Mouse (Mus musculus): Measurements from ENCODE around the gene Olfr91.
"Not testable (repeated sequence)": the region's sequence is repeated elsewhere in the genome, so short reads cannot be mapped to it uniquely, and the experiment has no call there.

Olfr91 gene

GRCm38 (mm10) chr17:37098178-37098577, at the start of gene Olfr91:
Gene Olfr91 (minus strand): TSS chr17:37098278.
- no peak for DNase-seq

GRCm38 (mm10) chr17:37131366-37131765, 33.3 kb upstream of the Olfr91 start:
- DNase-seq = not testable (repeated sequence)

- no peak for DNase-seq
These were observed 21.9 kb upstream of the Olfr91 start, which contains the start of gene Olfr92 for GRCm38 (mm10) chr17:37119988-37120387. Gene Olfr92 (minus strand): TSS chr17:37120088.

DNA sequence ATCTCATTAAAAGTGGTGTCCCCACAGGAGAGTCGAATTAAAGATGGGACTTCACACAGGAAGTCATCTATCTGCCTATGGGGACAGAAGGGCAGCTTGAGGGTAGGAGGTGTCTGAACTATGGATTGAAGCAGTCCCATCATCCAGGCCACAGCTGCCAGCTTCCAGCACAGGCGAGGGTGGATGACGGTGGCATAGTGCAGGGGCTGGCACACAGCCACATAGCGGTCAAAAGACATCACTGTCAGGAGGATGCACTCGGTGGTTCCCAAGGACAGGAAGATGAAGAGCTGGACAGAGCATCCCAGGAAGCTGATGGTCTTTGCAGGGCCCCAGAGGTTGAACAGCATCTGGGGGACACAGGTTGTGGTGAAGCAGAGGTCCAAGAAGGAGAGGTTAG, 4.8 kb downstream of the Olfr91 start:
- DNase-seq = no peak

- no peak for DNase-seq
These were observed 5.9 kb downstream of the Olfr91 start for GRCm38 (mm10) chr17:37092198-37092597.

GRCm38 (mm10) chr17:37088399-37088798, 9.7 kb downstream of the Olfr91 start, which contains the start of gene Olfr90:
Gene Olfr90 (minus strand): TSS chr17:37088499.
- DNase-seq = no peak

GRCm38 (mm10) chr17:37085545-37085944, 12.5 kb downstream of the Olfr91 start:
- no peak for DNase-seq

DNA sequence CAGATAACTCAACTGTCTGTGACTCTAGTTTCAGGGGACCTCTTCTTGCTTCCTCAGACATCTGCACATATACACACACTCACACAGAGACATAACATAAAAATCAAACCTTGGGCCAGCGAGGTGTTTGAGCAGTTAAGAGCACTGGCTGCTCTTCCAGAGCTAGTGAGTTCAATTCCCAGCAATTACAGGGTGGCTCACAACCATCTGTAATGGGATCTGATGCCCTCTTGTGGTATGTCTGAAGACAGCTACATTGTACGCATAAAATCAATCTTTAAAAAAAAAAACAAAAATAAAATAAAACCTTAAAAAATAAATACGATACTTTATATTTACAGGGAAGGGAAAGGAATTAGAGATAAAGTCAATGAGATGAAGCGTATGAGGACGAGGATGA, 13.4 kb downstream of the Olfr91 start:
- no peak for DNase-seq

DNA sequence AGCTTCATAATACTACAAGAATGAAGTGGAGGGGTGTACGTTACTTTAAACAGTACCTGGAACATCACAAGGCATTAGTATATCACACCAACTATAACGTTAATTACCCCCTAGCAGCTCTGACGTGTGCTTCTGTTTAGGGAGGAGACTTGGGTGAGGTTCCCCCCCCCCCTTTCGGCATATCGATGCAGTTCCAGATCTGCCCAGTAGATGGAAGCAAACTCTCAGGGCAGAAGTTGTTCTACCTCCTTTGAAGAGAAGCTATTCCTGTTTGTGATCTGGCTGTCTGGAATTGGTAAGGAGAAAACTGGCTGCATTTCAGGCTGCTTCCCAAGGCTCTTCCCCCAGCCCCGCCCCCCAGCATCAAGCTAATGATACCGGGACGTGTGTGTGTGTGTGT, 14.8 kb downstream of the Olfr91 start:
- DNase-seq = peak; percentile 74

DNA sequence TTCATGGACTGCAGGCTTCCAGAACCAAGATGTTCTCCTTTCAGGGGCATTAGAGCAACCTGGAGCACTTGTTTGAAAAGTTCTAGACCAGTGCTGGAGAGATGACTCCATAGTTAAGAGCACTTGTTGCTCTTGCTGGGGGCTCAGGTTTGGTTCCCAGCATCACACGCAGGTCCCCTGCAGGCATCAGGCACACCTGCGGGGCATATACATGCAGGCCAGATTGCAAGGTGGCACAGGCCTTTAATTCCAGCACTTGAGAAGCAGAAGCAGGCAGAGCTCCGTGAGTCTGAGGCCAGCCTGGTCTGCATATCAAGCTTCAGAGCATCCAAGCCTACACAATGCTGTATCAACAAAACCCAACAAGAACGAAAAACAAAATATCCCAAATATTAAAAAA, 16.4 kb downstream of the Olfr91 start:
- no peak for DNase-seq

DNA sequence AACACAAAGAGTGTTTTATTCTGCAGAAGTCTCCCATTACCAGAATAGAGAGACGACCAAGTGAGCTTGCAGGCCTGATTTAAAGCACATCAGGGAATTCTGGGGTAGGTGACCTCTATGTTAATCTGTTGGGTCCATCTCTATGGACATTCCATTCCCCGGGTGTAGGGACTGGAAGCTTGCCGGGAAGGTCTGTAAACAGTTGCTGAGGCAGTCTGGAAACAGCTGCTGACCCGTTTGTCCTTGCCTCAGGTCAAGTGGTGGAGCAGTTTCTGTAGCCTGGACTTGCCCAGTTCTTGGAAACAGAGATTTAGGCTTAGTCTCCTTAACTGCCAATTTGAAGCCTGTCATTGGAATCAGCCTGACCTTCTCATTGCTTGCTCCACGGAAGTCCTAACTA, 18.0 kb downstream of the Olfr91 start:
- no peak for DNase-seq

DNA sequence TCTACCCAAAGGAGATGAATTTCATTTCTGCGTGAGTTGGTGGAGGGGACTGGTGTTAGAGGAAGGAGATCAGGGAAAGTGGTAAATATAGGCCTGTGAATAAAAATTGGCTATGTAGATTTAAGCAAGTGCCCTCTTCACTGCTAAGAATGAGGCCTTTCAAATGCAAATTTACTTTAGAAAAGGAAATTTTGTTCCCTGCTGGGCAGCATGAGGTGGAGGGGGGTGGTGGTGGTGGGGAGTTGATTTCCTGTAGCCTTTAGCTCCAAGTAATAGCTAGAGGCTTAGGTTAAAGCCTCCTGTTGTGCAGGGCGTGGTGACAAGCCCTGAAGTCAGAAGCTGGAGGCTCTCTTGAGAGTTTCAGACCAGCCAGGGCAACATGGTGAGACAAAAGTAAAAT, 19.1 kb downstream of the Olfr91 start:
- peak; percentile 32 for DNase-seq

DNA sequence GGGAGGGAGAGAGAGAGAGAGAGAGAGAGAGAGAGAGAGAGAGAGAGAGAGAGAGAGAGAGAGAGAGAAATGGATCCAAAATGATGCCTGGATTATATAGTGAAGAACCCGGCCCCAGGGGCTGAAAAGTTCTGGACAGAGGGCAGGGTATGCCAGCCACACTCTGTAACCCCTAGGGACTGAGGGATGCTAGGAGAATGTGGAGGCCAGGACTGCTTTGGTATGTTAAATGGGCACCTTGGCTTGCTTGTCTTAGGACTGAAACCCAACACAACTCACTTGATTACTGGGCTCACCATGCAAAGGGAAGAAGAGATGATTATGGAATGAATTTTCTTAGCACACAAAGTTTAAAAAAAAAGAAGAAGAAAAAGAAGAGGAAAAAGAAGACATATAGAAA, 19.9 kb downstream of the Olfr91 start:
- no peak for DNase-seq

DNA sequence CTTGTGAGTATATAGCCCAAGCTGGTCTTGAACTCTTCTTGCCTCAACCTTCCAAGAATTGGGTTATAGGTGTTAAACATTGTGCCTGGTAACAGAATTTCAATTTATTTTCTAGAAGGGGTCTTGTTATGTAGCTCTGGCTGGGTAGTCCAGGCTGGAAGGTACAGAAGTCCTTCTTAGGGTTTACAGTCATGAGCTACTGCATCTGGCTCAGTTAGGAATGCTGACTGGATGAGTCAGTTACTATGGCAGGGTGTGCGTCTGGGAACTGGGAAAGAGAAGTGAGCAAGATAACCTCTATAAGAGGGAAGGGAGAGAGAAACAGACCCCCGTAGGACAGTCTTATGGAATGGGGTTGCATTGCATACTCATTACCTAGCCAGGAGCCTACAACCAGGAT, 22.3 kb downstream of the Olfr91 start:
- DNase-seq = no peak

- no peak for DNase-seq
These were observed 22.9 kb downstream of the Olfr91 start for GRCm38 (mm10) chr17:37075181-37075580.

GRCm38 (mm10) chr17:37072730-37073276, 25.3 kb downstream of the Olfr91 start:
- no peak for DNase-seq

GRCm38 (mm10) chr17:37072080-37072729, 25.9 kb downstream of the Olfr91 start:
- no peak for DNase-seq

DNA sequence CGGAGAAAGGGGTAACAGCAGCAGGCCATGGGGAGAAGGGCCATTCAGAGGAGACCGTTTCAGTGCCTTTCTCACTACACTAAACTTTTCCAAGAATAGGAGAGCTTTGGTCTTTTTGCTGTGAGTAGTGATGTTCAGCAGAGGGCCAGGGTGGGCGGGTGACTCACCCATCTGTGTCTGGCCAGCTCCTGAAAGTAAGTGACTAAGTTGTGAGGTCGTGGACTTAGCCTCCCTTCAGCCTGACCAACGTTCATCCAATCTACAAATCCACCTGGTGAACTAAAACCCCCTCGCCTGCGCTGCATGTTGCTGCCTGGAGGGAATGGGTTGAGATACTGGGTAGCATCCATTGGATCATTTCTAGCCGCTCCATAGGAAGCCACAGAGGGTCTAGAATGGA, 28.0 kb downstream of the Olfr91 start:
- no peak for DNase-seq

DNA sequence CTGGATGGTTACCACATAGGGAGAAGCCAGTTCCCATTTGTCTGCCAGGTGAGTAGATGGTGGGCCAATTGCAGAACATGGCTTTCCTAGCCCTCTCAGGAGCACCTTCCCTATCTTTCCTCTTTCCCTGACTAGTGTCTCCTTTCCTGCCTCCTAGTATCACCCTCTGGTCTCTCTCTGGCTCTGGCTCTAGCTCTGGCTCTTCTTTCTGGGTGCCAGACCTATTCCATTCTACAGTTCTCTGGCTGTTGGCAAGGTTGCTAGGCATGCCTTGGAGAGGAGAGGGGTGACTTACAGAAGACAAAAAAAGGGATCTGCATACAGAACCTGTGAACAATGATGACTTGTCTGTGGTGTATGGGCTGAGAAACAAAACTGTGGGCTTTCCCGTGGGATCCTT, 30.2 kb downstream of the Olfr91 start:
- no peak for DNase-seq

GRCm38 (mm10) chr17:37065993-37066392, 32.1 kb downstream of the Olfr91 start:
- DNase-seq = no peak

GRCm38 (mm10) chr17:37063686-37064495, 34.2 kb downstream of the Olfr91 start:
- DNase-seq = no peak

DNA sequence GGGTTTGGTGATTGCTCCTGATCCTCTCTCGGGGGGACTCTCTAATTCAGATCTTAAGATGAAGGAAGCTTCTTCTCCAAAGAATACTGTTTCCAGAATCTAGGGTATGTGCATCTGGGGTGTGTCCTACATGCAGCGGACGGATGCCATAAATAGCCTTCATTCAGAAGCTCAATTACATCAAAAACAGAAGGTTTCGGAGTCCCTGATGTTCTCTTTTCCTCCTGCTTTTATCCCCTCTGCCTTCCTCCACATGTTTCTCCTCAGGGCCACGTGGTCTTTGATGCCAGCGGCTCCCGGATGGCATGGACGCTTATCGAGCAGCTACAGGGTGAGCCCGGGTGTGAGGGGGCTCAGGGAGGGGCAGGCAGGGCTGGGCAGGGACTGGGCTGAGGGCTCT, 35.0 kb downstream of the Olfr91 start:
- DNase-seq = no peak

GRCm38 (mm10) chr17:37062101-37062641, 35.9 kb downstream of the Olfr91 start:
- no peak for DNase-seq

DNA sequence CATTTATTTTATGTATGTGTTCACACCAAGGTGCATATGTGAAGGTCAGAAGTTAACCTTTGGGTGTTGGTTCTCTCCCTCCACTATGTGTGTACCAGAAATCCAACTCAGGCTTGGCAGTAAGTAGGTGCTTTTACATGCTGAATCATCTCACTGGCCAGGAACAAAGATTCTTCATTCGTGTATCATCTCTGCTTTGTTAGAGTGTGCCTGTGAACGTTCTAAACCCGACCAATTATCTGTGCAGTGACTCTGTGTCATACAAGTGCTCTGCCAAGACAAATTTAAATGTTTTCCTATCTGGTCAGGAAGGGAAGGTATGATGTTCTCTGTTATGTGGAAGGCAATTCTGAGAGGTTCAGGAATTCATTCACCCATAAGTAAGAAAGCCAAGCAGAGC, 36.6 kb downstream of the Olfr91 start:
- no peak for DNase-seq
